Mouse (Mus musculus): ENCODE data around the gene Acacb. TPM values are rescaled to one million over a fixed set of nuclear protein-coding genes. Genes with fewer than 3 reads are reported as not detected.

Gene Acacb
- polyA plus RNA-seq, 1 experiment, result 0.84 TPM

GRCm38 (mm10) chr5:114119806-114120205, 26.5 kb upstream of the Acacb start:
- H3K79me2 ChIP-seq (ENCODE audit: control insufficient read depth, insufficient read depth), result no peaks in the 10 kb centered on the region
- peaks cover 3% of the 10 kb centered on the region for H3K36me3 ChIP-seq (ENCODE audit: control insufficient read depth, insufficient read depth)
- TF ChIP-seq USF1 (IDR thresholded peaks at IDR 0.05; ENCODE audit: low read depth), result no peak
- no peak for TF ChIP-seq E2F4 (IDR thresholded peaks at IDR 0.05; ENCODE audit: insufficient read depth)
- no peak for TF ChIP-seq TCF3 (IDR thresholded peaks at IDR 0.05; ENCODE audit: insufficient read length, low read depth)
- no peak for TF ChIP-seq POLR2AphosphoS2 (IDR thresholded peaks at IDR 0.05; ENCODE audit: insufficient read length, low read depth)
- TF ChIP-seq TCF12 (IDR thresholded peaks at IDR 0.05; ENCODE audit: insufficient read depth, poor library complexity, severe bottlenecking), result no peak
- TF ChIP-seq CEBPB (IDR thresholded peaks at IDR 0.05; ENCODE audit: insufficient read depth, poor library complexity, severe bottlenecking), result no peak
- no peak for TF ChIP-seq MYOG (IDR thresholded peaks at IDR 0.05; ENCODE audit: control insufficient read depth in 1 of 3, insufficient read depth in 1 of 3, insufficient read length in 2 of 3, low read depth in 2 of 3)
- TF ChIP-seq MYOD1 (IDR thresholded peaks at IDR 0.05; ENCODE audit: control insufficient read depth in 1 of 3, insufficient read length in 2 of 3, low read depth in 2 of 3), result no peak
- TF ChIP-seq POLR2A (IDR thresholded peaks at IDR 0.05; ENCODE audit: insufficient read length, low read depth), result no peak
- TF ChIP-seq REST (IDR thresholded peaks at IDR 0.05; ENCODE audit: insufficient read depth, insufficient read length), result no peak
- no peak for TF ChIP-seq SRF (IDR thresholded peaks at IDR 0.05; ENCODE audit: control insufficient read depth, insufficient read length, low read depth)
- no peak for TF ChIP-seq MAX (IDR thresholded peaks at IDR 0.05; ENCODE audit: low read depth)
- no peak overlapping the region for H3K4me2 ChIP-seq (ENCODE audit: low read depth)
- no peak overlapping the region for H3ac ChIP-seq (ENCODE audit: control insufficient read depth, insufficient read length)
- H3K4me3 ChIP-seq, result no peak overlapping the region
- H3K27me3 ChIP-seq (ENCODE audit: control insufficient read depth, insufficient read depth, insufficient read length), result no peaks in the 10 kb centered on the region

DNA sequence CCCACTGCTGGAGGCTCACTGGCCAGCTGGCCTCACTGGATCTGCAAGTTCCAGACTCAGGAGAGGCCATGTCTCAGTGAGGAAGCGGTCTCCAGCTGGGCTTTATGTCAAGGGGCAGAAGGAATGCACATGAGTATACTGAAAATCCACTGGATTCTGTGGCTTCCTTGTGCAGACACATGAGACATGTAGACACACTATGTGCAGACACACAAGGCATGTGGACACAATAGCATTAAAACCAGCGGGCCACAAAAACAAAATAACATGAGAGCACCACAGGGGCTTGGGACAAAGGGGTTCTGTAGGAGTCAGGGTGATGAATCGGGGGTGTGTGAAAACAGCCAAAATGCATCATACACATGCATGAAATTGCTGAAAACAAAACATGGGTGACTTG, 20.3 kb upstream of the Acacb start:
- Histone ChIP-seq H3K27me3 (ENCODE audit: control insufficient read depth, insufficient read depth, insufficient read length) (no peaks in the 10 kb centered on the region), H3K4me2 (ENCODE audit: low read depth) (no peak overlapping the region), H3K4me3 (no peak overlapping the region), H3K79me2 (ENCODE audit: control insufficient read depth, insufficient read depth) (no peaks in the 10 kb centered on the region), H3K36me3 (ENCODE audit: control insufficient read depth, insufficient read depth) (peaks cover 2% of the 10 kb centered on the region), H3ac (ENCODE audit: control insufficient read depth, insufficient read length) (no peak overlapping the region)
- no peak for TF ChIP-seq TCF12 (IDR thresholded peaks at IDR 0.05; ENCODE audit: insufficient read depth, poor library complexity, severe bottlenecking)
- TF ChIP-seq TCF3 (IDR thresholded peaks at IDR 0.05; ENCODE audit: insufficient read length, low read depth), result no peak
- TF ChIP-seq CEBPB (IDR thresholded peaks at IDR 0.05; ENCODE audit: insufficient read depth, poor library complexity, severe bottlenecking), result no peak
- TF ChIP-seq POLR2A (IDR thresholded peaks at IDR 0.05; ENCODE audit: insufficient read length, low read depth), result no peak
- TF ChIP-seq MYOD1 (IDR thresholded peaks at IDR 0.05; ENCODE audit: control insufficient read depth in 1 of 3, insufficient read length in 2 of 3, low read depth in 2 of 3), result no peak
- no peak for TF ChIP-seq MYOG (IDR thresholded peaks at IDR 0.05; ENCODE audit: control insufficient read depth in 1 of 3, insufficient read depth in 1 of 3, insufficient read length in 2 of 3, low read depth in 2 of 3)
- TF ChIP-seq POLR2AphosphoS2 (IDR thresholded peaks at IDR 0.05; ENCODE audit: insufficient read length, low read depth), result no peak
- TF ChIP-seq USF1 (IDR thresholded peaks at IDR 0.05; ENCODE audit: low read depth), result no peak
- no peak for TF ChIP-seq E2F4 (IDR thresholded peaks at IDR 0.05; ENCODE audit: insufficient read depth)
- TF ChIP-seq SRF (IDR thresholded peaks at IDR 0.05; ENCODE audit: control insufficient read depth, insufficient read length, low read depth), result no peak
- TF ChIP-seq MAX (IDR thresholded peaks at IDR 0.05; ENCODE audit: low read depth), result no peak

- no peaks in the 10 kb centered on the region for H3K27me3 ChIP-seq (ENCODE audit: control insufficient read depth, insufficient read depth, insufficient read length)
- no peaks in the 10 kb centered on the region for H3K36me3 ChIP-seq (ENCODE audit: control insufficient read depth, insufficient read depth)
- H3K79me2 ChIP-seq (ENCODE audit: control insufficient read depth, insufficient read depth), result no peaks in the 10 kb centered on the region
- H3K4me2 ChIP-seq (ENCODE audit: low read depth), result peak overlapping the region; percentile 89
- H3ac ChIP-seq (ENCODE audit: control insufficient read depth, insufficient read length), result no peak overlapping the region
- H3K4me3 ChIP-seq, result peak overlapping the region; percentile 28
- TF ChIP-seq MYOD1 (IDR thresholded peaks at IDR 0.05; ENCODE audit: control insufficient read depth in 1 of 3, insufficient read length in 2 of 3, low read depth in 2 of 3), result no peak
Observed at GRCm38 (mm10) chr5:114126499-114127244, 19.7 kb upstream of the Acacb start.

GRCm38 (mm10) chr5:114127374-114128349, 18.7 kb upstream of the Acacb start, which contains the start of gene Alkbh2:
Gene Alkbh2, minus strand, starts transcription at chr5:114128218.
- H3ac ChIP-seq (ENCODE audit: control insufficient read depth, insufficient read length), result peak within 1 kb of the TSS; percentile 6
- TF ChIP-seq E2F4 (IDR thresholded peaks at IDR 0.05; ENCODE audit: insufficient read depth) (no peak), USF1 (IDR thresholded peaks at IDR 0.05; ENCODE audit: low read depth) (no peak), TCF3 (IDR thresholded peaks at IDR 0.05; ENCODE audit: insufficient read length, low read depth) (no peak), MAX (IDR thresholded peaks at IDR 0.05; ENCODE audit: low read depth) (no peak), MYOG (IDR thresholded peaks at IDR 0.05; ENCODE audit: control insufficient read depth in 1 of 3, insufficient read depth in 1 of 3, insufficient read length in 2 of 3, low read depth in 2 of 3) (no peak), TCF12 (IDR thresholded peaks at IDR 0.05; ENCODE audit: insufficient read depth, poor library complexity, severe bottlenecking) (no peak), CEBPB (IDR thresholded peaks at IDR 0.05; ENCODE audit: insufficient read depth, poor library complexity, severe bottlenecking) (no peak)
- no peaks in the 10 kb centered on the region for H3K27me3 ChIP-seq (ENCODE audit: control insufficient read depth, insufficient read depth, insufficient read length)
- peak within 1 kb of the TSS; percentile 28 for H3K4me3 ChIP-seq
- H3K79me2 ChIP-seq (ENCODE audit: control insufficient read depth, insufficient read depth), result no peaks in the 10 kb centered on the region
- H3K4me2 ChIP-seq (ENCODE audit: low read depth), result peak within 1 kb of the TSS; percentile 89
- no peaks in the 10 kb centered on the region for H3K36me3 ChIP-seq (ENCODE audit: control insufficient read depth, insufficient read depth)
